Mouse (Mus musculus): ENCODE measurements around the gene Zfhx3. TPM values are rescaled to one million over a fixed set of nuclear protein-coding genes. Genes with fewer than 3 reads are reported as not detected.

The Zfhx3 gene
- total RNA-seq, 2 experiments from 2014 or later = 3.5 to 5.9 TPM

- DNase-seq (ENCODE audit: low spot score in 2 of 2) = no peak
- intact Hi-C loops (cut with DNase I) = no loop called here
Measured at GRCm38 (mm10) chr8:108999297-109000249, 1057.1 kb downstream of the Zfhx3 start.

GRCm38 (mm10) chr8:109001031-109001430 is 1058.6 kb downstream of the Zfhx3 start:
- intact Hi-C loops (cut with DNase I) = no loop called here

DNA sequence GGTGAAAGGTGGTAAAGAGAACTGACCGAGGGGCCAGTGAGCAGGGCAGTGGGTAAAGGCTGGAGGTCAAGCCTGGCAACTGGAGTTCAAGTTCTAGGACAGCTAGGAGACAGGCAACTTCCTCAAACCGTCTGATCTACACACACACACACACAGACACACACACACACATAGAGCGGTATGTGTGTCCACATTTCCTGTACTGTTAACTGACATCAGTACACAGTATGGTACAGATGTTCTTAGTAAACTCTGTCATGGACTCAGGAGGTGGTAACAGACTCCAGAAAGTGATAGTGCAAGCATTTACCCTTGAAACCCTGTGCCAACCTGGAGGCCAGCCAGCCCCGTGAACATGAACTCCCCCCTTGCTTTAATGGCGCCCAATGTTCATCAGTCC is 1059.5 kb downstream of the Zfhx3 start:
- intact Hi-C loops (cut with DNase I) = no loop called here
- DNase-seq (ENCODE audit: low spot score in 2 of 2) = no peak

More at GRCm38 (mm10) chr8:109001031-109001430, 1058.6 kb downstream of the Zfhx3 start:
- no peak for DNase-seq (ENCODE audit: low spot score in 2 of 2)

GRCm38 (mm10) chr8:109006986-109007385 is 1064.5 kb downstream of the Zfhx3 start:
- intact Hi-C loops (cut with DNase I) = no loop called here
- DNase-seq (ENCODE audit: low spot score in 2 of 2) = no peak

Small RNA genes within 50 kb of the gene (microRNA-seq; reads per million reads assigned to microRNA genes)
- gene Mir3108 = not detected

Measured in left cerebral cortex, postnatal 36 days (tissue).